Mouse (Mus musculus): ENCODE data around the gene Wdr54.
"Not testable (repeated sequence)": the region's sequence is repeated elsewhere in the genome, so short reads cannot be mapped to it uniquely, and the experiment has no call there.

Gene Wdr54

DNA sequence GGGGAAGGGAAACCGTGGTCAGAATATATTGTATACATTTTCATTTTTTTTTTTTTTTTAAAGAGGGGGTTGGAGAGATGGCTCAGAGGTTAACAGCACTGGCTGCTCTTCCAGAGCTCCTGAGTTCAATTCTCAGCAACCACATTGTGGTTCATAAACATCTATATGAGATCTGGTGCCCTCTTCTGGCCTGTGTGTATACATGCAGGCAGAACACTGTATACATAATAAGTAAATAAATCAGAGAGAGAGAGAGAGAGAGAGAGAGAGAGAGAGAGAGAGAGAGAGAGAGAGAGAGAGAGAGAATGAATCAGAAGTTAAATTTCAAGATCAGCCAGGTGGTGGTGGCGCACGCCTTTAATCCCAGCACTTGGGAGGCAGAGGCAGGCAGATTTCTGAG is 3.3 kb upstream of the Wdr54 start:
- not testable (repeated sequence) for DNase-seq (ENCODE audit: low read depth, low spot score)

DNA sequence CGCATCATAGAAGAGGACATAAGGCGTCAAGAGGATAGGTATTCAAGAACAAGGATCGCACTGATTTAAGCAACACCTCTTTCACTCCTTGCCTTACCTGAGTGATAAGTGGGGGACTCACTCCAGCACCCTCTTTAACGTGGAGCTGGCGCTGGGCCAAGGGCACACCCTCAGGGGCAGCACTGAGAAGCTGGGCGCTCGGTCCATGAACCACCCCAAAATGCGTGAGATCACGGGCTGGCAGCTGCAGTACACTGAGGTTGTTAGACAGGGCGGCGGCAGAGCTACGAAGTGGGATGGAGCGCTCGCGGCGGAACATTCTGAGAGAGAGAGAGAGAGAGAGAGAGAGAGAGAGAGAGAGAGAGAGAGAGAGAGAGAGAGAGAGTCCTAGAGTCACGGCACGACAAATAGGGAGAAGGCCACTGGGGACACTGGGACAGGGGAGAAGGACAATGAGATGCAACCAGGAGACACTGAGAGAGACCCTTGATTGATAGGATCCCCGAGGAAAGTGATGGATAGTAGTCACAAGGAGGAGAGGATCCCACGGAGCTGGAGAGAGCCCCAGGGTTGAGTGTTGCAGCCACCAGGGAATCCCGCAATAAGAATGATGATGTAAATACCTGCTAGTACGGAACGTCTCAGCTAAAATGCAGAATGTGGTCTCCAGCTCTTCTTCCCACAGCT is 502 bp downstream of the Wdr54 start:
- DNase-seq (ENCODE audit: low read depth, low spot score), result no peak

GRCm38 (mm10) chr6:83153485-83153884 is 2.7 kb downstream of the Wdr54 start:
- no peak for DNase-seq (ENCODE audit: low read depth, low spot score)

DNA sequence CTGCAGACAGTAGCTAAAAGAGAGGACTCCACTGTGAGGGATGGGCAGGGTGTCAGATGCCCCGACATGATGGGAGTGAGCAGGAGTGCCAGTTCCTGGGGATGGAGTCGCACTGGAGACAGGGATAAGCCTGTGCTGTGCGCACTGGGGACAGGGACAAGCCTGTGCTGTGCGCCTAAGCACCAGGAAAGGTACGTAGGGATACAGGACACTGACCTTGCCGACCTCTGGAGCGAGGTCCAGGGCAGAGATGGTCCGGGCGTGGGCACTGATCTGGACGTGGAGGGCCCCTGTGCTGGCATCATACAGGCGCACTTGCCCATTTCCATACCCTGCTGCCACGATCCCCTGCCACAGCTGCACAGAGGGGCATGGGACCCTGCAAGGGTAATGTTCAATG is 3.2 kb downstream of the Wdr54 start:
- no peak for DNase-seq (ENCODE audit: low read depth, low spot score)

- DNase-seq (ENCODE audit: low read depth, low spot score), result no peak
These were observed 4.5 kb downstream of the Wdr54 start for GRCm38 (mm10) chr6:83151721-83152120.

DNA sequence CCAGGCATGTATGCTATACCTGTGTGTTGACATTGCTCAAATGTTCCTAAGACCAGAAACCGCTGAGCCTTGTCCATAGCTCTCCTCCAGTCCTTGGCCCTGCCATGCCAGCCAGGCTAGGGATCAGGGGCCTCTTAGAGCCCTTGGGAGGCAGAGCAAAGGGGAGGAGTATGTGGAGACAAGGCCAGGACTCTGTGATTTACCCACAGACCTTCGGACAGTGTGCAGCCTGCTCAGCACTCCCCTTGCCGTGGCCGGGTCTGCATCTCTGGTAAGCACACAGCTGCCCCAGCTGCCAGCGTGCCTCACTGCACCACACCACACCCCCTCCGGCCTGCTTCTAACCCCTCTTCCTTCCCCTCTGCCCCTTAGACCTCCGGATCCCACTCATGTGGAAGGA is 8.9 kb downstream of the Wdr54 start:
- no peak for DNase-seq (ENCODE audit: low read depth, low spot score)

- no peak for DNase-seq (ENCODE audit: low read depth, low spot score)
These were observed 10.4 kb downstream of the Wdr54 start for GRCm38 (mm10) chr6:83145805-83146204.

DNA sequence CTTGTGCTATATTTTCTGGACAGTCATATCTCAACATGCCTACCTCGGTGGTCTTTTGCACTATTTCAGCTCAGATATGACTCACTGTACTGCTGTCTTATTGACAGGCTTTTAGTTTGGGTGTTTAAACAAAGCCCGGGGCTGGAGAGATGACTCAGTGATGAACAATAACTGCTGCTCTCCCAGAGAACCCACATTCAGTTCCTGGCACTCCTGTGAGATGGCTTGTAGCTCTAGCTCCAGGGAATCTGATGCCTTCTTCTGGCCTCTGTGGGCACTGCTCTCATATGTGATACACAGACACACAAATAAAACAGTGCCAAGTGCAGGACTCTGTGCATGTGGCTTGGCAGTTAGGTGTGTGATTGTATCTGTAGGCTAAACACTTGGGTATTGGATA is 11.0 kb downstream of the Wdr54 start:
- DNase-seq (ENCODE audit: low read depth, low spot score), result no peak

- no peak for DNase-seq (ENCODE audit: low read depth, low spot score)
These were observed 13.3 kb downstream of the Wdr54 start for GRCm38 (mm10) chr6:83142886-83143285.

DNA sequence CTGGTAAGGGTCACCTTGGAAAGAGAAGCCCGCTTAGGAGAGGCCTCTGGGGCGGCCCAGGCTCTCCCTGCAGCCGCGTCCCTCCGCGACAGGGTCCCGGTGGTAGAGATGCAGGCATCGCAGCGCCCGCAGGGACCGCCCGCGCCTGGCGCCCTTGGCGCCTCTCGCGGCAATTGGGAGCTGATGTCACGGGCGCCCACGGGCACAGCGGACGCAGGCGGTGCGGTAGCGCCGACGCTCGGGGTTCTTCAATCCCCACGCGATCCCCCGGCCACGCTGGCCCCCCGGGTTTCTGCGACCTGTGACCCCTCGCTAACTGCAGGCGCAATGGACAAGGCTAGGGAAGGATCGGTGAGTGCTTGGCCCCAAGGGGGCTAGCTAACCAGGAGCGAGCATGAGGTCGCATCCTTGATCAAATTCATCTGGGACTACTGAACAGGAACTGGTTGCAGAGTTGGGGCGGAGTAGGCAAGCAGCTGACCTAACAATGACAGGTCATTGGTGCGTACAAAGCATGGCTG is 13.9 kb downstream of the Wdr54 start:
- DNase-seq (ENCODE audit: low read depth, low spot score), result no peak

GRCm38 (mm10) chr6:83141636-83142035 is 14.6 kb downstream of the Wdr54 start:
- DNase-seq (ENCODE audit: low read depth, low spot score), result no peak

- no peak for DNase-seq (ENCODE audit: low read depth, low spot score)
These were observed 16.2 kb downstream of the Wdr54 start for GRCm38 (mm10) chr6:83140044-83140443.

GRCm38 (mm10) chr6:83138056-83138455 is 18.1 kb downstream of the Wdr54 start:
- DNase-seq (ENCODE audit: low read depth, low spot score), result no peak

DNA sequence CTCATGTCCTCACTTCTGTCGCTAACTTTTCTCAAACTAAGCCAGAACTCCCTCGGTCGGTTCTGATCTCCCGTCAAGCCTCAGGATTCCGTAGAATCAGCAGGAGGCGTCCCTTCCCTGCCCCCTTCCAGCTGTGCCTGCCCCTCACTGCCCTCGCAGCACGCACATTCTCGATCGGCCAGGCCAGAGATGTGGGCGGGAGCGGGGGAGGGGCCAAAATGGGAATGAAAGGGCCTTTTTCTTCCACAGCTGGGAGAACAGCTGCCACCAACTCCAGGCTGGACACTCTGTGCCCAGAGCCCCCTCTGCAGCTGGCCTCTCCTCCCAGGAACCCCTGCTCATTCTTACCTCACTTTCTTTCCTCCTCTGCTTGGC is 18.6 kb downstream of the Wdr54 start:
- peak; percentile 85 for DNase-seq (ENCODE audit: low read depth, low spot score)

DNA sequence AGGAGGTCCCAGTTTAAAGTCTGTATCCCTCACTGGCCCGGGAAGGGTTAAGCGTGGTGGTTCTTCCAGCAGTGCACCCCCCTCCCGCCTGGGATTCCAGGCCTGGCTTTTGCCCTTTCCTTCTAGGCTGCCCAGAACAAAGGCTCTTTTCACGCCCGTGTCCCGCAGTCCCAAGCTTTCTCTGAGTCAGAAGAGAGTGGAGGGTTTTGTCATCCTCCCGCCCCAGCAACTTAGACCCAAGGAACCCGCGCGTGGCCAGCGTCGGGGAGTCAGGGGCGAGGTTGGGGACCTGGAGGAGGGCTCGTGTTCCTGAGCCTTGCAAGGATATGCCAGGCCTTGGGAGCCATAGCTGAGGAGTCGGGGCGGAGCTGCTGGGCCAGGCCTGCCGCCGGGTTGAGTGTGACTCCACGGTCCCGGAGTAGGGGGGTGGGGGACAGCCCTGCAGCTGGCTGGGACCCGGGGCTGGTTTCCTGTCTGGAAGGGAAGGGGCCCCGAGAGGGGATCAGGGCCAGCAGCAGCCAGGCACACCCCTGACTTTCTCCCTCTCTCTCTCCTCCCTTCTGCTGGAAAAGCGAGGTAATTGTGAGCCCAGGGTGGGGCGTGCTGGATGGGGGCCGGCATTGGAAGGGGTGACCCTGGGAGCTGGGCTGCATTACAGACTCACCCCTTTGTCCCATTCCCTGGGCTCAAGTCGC is 19.2 kb downstream of the Wdr54 start:
- peak; percentile 68 for DNase-seq (ENCODE audit: low read depth, low spot score)

DNA sequence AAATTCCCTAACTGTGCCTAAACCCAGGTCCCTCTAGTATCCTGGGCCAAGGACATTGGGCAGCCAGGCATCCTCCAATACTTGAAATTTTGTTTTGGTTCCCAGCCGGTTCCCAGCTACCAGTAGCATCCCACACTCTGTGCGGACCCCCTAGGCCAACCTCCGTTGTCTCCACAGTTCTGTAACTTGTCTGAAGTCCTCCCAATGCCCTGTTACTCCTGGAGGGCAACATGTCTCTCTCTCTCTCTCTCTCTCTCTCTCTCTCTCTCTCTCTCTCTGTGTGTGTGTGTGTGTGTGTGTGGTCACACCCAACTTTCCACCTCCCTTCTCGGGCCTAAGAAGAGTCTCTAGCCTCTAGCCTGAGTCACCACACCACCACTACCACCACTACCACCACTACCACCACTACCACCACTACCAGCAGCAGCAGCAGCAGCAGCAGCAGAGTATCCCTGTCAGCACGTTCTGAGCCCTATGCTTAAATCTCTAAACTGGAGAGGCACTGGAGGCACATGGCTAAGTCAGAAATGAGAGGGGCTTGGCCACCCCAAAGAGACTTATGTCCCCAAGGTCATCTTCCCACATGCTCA is 19.8 kb downstream of the Wdr54 start:
- no peak for DNase-seq (ENCODE audit: low read depth, low spot score)

GRCm38 (mm10) chr6:83135571-83136161 is 20.5 kb downstream of the Wdr54 start:
- no peak for DNase-seq (ENCODE audit: low read depth, low spot score)

GRCm38 (mm10) chr6:83134951-83135513 is 21.2 kb downstream of the Wdr54 start, which contains the start of gene Rtkn:
Rtkn (plus strand) TSS chr6:83135463.
- no peak for DNase-seq (ENCODE audit: low read depth, low spot score)

DNA sequence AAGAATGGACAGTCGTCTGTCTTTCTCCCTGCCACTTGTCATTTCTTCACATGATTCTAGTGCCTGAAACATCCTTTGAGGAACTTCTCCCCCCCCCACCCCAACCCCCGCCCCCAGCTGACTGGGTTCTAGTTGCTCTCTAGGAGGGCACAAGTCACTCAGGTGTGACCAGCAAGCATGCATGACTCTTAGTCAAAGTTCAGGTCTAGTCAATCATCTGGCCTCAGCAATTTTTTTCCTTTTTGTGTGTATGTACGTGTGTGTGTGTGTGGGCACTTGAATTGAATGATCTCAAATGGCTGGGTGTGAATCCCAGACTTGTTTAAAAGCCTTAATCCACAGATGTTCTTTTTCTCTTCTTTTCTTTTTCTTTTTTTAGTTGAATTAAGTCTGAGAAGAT is 22.0 kb downstream of the Wdr54 start:
- DNase-seq (ENCODE audit: low read depth, low spot score), result no peak

GRCm38 (mm10) chr6:83132176-83132919 is 23.8 kb downstream of the Wdr54 start:
- no peak for DNase-seq (ENCODE audit: low read depth, low spot score)

DNA sequence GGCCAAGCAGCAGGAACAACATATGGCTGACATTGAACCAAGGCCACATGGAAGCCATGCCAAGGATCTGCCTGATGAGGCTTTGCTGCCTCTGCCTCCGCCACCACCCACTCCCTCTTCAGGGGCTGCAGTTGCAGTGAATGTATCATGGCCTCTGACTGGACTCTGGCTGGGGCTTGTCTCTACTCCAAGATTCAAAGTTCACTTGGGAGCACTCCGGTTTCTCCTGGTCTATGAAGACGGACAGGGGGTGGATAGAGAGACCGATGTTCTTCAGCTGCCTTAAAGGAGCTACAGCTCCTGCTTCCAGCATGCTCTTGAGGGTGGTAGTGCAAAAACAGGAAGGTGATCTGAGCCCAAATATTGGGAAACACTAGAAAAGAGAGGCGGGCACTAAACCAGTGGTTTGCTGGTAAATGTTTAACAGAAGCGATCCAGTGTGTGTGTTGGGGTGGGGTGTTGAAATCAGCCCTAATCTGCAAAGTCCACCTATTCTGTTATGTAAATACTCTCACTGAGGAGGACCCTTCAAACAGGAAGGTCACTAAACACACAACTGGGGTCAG is 24.6 kb downstream of the Wdr54 start:
- no peak for DNase-seq (ENCODE audit: low read depth, low spot score)

All from skeletal muscle tissue, adult 2 months (tissue).